Comparison of ENCODE assay signal across 32 mouse cellular contexts in genomic region chr7:145154066-145154465, GRCm38 (mm10). TPM values are rescaled to one million over a fixed set of nuclear protein-coding genes. Genes with fewer than 3 reads are reported as not detected.
DNase-seq lines count a peak whose midpoint lies in the region; ATAC-seq and TF ChIP-seq lines count a peak whose summit lies in the region.
"Had no signal": no experiment of that assay in that cellular context is flagged by ENCODE, and none has a peak within 500 bp of the region (broad histone marks: within the 10 kb centered on the region; RNA-seq: fewer than 3 reads in every experiment).

No protein-coding gene starts in this region.

- no peak for TF ChIP-seq POLR2A in CH12.LX (IDR thresholded peaks at IDR 0.05; ENCODE audit: low read depth, low read length)

- no peaks in the 10 kb centered on the region for H3K79me2 ChIP-seq in CH12.LX (replicated peaks; ENCODE audit: control insufficient read depth, extremely low read depth, insufficient read depth, poor library complexity, severe bottlenecking)

- WGBS in intestine, postnatal 0 days, result 52% methylated on average over 1 of the region's 1 CpGs
- WGBS in intestine, embryonic 16.5 days, result 78% methylated on average over 1 of the region's 1 CpGs

- H3K4me3 ChIP-seq in intestine, postnatal 0 days (ENCODE audit: low read depth, low read length), result no peak overlapping the region
- H3K4me3 ChIP-seq in intestine, embryonic 16.5 days (ENCODE audit: low read length), result no peak overlapping the region
- no peak overlapping the region for H3K4me3 ChIP-seq in CH12.LX (replicated peaks in 1 of 3; ENCODE audit: low read depth in 2 of 3, low read length in 2 of 3, poor library complexity in 1 of 3)
- H3K4me3 ChIP-seq: embryonic facial prominence, embryonic 10.5 days; embryonic facial prominence, embryonic 13.5 days; erythroblast, embryonic 14.5 days; forebrain, embryonic 13.5 days; gastrocnemius, adult 2 months; hindbrain, embryonic 12.5 days; hindbrain, embryonic 15.5 days had no signal

- no peak for TF ChIP-seq EP300 in CH12.LX (IDR thresholded peaks at IDR 0.05; ENCODE audit: low read length)

- no peaks in the 10 kb centered on the region; the same call in 1 of the 2 replicates for H3K27me3 ChIP-seq in intestine, postnatal 0 days (replicated peaks; ENCODE audit: control insufficient read depth, insufficient read depth, low read length)
- no peaks in the 10 kb centered on the region for H3K27me3 ChIP-seq in intestine, embryonic 16.5 days (replicated peaks; ENCODE audit: control insufficient read depth, insufficient read depth, low read length)
- H3K27me3 ChIP-seq in CH12.LX (replicated peaks), result peaks cover 80% of the 10 kb centered on the region
- H3K27me3 ChIP-seq: embryonic facial prominence, embryonic 13.5 days; forebrain, embryonic 13.5 days; hindbrain, embryonic 15.5 days had no signal

- TF ChIP-seq CTCF in intestine, postnatal 0 days (IDR thresholded peaks at IDR 0.05; ENCODE audit: low read depth), result peak; percentile 21; the same call in 1 of the 2 replicates
- peak in 1 of 2 experiments; percentile 32; a peak in 1 of 4 replicates for TF ChIP-seq CTCF in CH12.LX (conservative IDR thresholded peaks at IDR 0.05 in 1 of 2, IDR thresholded peaks at IDR 0.05 in 1 of 2; ENCODE audit: low read depth in 2 of 2, low read length in 2 of 2)

- ATAC-seq in intestine, postnatal 0 days, result no peak
- ATAC-seq in intestine, embryonic 16.5 days, result no peak
- ATAC-seq: forebrain, embryonic 13.5 days; forebrain, embryonic 16.5 days had no signal

- dilution Hi-C loops in CH12.LX (cut with MboI; ENCODE audit: extremely low pct_ligation_motif_present, extremely low pct_unique_long_range_greater_than_20kb, low sequenced_read_pairs), result no loop called here

- H3K36me3 ChIP-seq in intestine, postnatal 0 days (ENCODE audit: control insufficient read depth, insufficient read depth), result no peaks in the 10 kb centered on the region
- no peaks in the 10 kb centered on the region for H3K36me3 ChIP-seq in intestine, embryonic 16.5 days (ENCODE audit: control insufficient read depth, insufficient read depth, low read length)
- no peaks in the 10 kb centered on the region for H3K36me3 ChIP-seq in CH12.LX (replicated peaks in 1 of 2; ENCODE audit: control insufficient read depth in 1 of 2, insufficient read depth in 1 of 2, low read length in 1 of 2)
- H3K36me3 ChIP-seq: embryonic facial prominence, embryonic 10.5 days; embryonic facial prominence, embryonic 13.5 days; G1E; hindbrain, embryonic 12.5 days; hindbrain, embryonic 15.5 days had no signal

- no peak overlapping the region for H3K9ac ChIP-seq in intestine, postnatal 0 days (ENCODE audit: low read depth, low read length)
- H3K9ac ChIP-seq in intestine, embryonic 16.5 days (ENCODE audit: low read depth, low read length), result no peak overlapping the region
- no peak overlapping the region for H3K9ac ChIP-seq in CH12.LX (ENCODE audit: insufficient read depth, low read depth)
- H3K9ac ChIP-seq: embryonic facial prominence, embryonic 13.5 days; forebrain, embryonic 13.5 days; hindbrain, embryonic 12.5 days; hindbrain, embryonic 15.5 days had no signal

- TF ChIP-seq RAD21 in CH12.LX (IDR thresholded peaks at IDR 0.05; ENCODE audit: low read depth, low read length), result peak; percentile 4

- H3K4me1 ChIP-seq in intestine, postnatal 0 days (replicated peaks; ENCODE audit: control insufficient read depth, insufficient read depth, low read length), result no peaks in the 10 kb centered on the region
- no peaks in the 10 kb centered on the region for H3K4me1 ChIP-seq in intestine, embryonic 16.5 days (ENCODE audit: control insufficient read depth, insufficient read depth, low read length)
- no peaks in the 10 kb centered on the region for H3K4me1 ChIP-seq in CH12.LX (ENCODE audit: control insufficient read depth in 1 of 2, insufficient read depth in 2 of 2)

- no peaks in the 10 kb centered on the region for H3K9me3 ChIP-seq in intestine, postnatal 0 days (ENCODE audit: control insufficient read depth)
- H3K9me3 ChIP-seq in intestine, embryonic 16.5 days (ENCODE audit: control insufficient read depth, low read length), result no peaks in the 10 kb centered on the region
- H3K9me3 ChIP-seq in CH12.LX (replicated peaks; ENCODE audit: low read length), result no peaks in the 10 kb centered on the region
- H3K9me3 ChIP-seq: embryonic facial prominence, embryonic 10.5 days; embryonic facial prominence, embryonic 13.5 days; forebrain, embryonic 13.5 days; G1E; hindbrain, embryonic 12.5 days; hindbrain, embryonic 15.5 days had no signal

- in situ Hi-C loops in CH12.LX (cut with MboI; ENCODE audit: low pct_ligation_motif_present, low pct_unique_long_range_greater_than_20kb, low sequenced_read_pairs), result no loop called here

- no peak overlapping the region for H3K27ac ChIP-seq in intestine, postnatal 0 days (ENCODE audit: low read depth, low read length)
- no peak overlapping the region for H3K27ac ChIP-seq in intestine, embryonic 16.5 days (ENCODE audit: low read length)
- no peak overlapping the region for H3K27ac ChIP-seq in CH12.LX (ENCODE audit: insufficient read depth, low read depth)
- H3K27ac ChIP-seq: embryonic facial prominence, embryonic 10.5 days; embryonic facial prominence, embryonic 13.5 days; forebrain, embryonic 13.5 days; gastrocnemius, adult 2 months; hindbrain, embryonic 12.5 days; hindbrain, embryonic 15.5 days had no signal

- no peak overlapping the region for H3K4me2 ChIP-seq in intestine, postnatal 0 days (replicated peaks; ENCODE audit: low read depth)
- H3K4me2 ChIP-seq in intestine, embryonic 16.5 days (ENCODE audit: low read depth, low read length), result no peak overlapping the region
- no peak overlapping the region for H3K4me2 ChIP-seq in CH12.LX (ENCODE audit: insufficient read depth, low read depth, poor library complexity, severe bottlenecking)
- H3K4me2 ChIP-seq: embryonic facial prominence, embryonic 13.5 days; forebrain, embryonic 13.5 days; heart, embryonic 11.5 days; hindbrain, embryonic 12.5 days; hindbrain, embryonic 15.5 days had no signal

- DNase-seq in 3T3-L1 (ENCODE audit: low read depth, low spot score) (peak; percentile 53), CH12.LX (ENCODE audit: extremely low read depth) (peak; percentile 8), NIH3T3 (ENCODE audit: low read depth) (peak; percentile 37)
- no peak for DNase-seq in B cell, adult 2 months
- DNase-seq in adrenal gland, postnatal 36 days, result no peak
- DNase-seq in kidney, postnatal 25 days, result no peak
- DNase-seq: adrenal gland, postnatal 10 days; cerebellum, adult 11-12 months; cerebellum, adult 8-10 months; cerebellum, postnatal 10 days; cerebellum, postnatal 36 days; embryo, embryonic 11 days; gastrocnemius, adult 2 months; gastrocnemius, postnatal 14 days; heart, adult 11 months; kidney, adult 18-20 months had no signal

TF ChIP-seq in CH12.LX, 34 proteins besides CTCF, POLR2A, EP300 and RAD21:
- TF ChIP-seq MAZ (IDR thresholded peaks at IDR 0.05; ENCODE audit: low read depth, low read length) (no peak), SMC3 (IDR thresholded peaks at IDR 0.05; ENCODE audit: low read depth, low read length) (peak; percentile 19; the same call in 1 of the 2 replicates)

RNA-seq across cellular contexts. Expression of gene 1810010D01Rik, which starts 53.9 kb away (rescaled TPM):
- 0.33 and 0.86 TPM in 2 replicates for polyA plus RNA-seq in intestine, postnatal 0 days (2015; fragmentation: Nextera tagmentation; extraction: Ambion mirVana)
- polyA plus RNA-seq in intestine, embryonic 16.5 days (2015; fragmentation: Nextera tagmentation; extraction: Ambion mirVana), result 0.54 and 0.65 TPM in 2 replicates
- total RNA-seq in CH12.LX (2012; rRNA removed) (not detected in 2 replicates), CH12.LX (2014; rRNA removed) (not detected in 2 replicates)
- not detected in 2 replicates for polyA plus RNA-seq in CH12.LX (2012; ENCODE audit: insufficient read length, low read depth)
- total RNA-seq in adrenal gland, postnatal 36 days (2021), result under 1 TPM in 1 of 2 experiments, not detected in 1; 0.66 TPM
- total RNA-seq: adrenal gland, adult 18-20 months; G1E; heart, postnatal 25 days; hematopoietic stem cell, adult 5-6 weeks had no signal
- polyA plus RNA-seq: embryonic facial prominence, embryonic 10.5 days; erythroblast, embryonic 14.5 days; forebrain, embryonic 16.5 days; G1E; heart, embryonic 11.5 days; heart, embryonic 14.5 days; heart, postnatal 0 days; hindbrain, embryonic 15.5 days had no signal

Comparison
In these comparisons a context has a peak if more than half of its experiments do, and no peak if none do; other contexts are left out.
1. DNase-seq: peak in 3T3-L1 (single experiment), CH12.LX (single experiment) and NIH3T3 (single experiment); none in B cell, adult 2 months (0 of 2), adrenal gland, postnatal 36 days (0 of 2) and kidney, postnatal 25 days (0 of 2).